Mouse (Mus musculus) spleen, adult 2 months (tissue): ENCODE measurements around the gene Get4.

ENCODE experiments used
- CTCF ChIP-seq: fragments of 200-500 bp; IDR thresholded peaks from 2 replicates; pipeline ENCODE4 v1.5.1; 2011; ENCODE audit warnings: mild to moderate bottlenecking, inconsistent platforms; ENCODE audit not compliant: insufficient read depth, insufficient read length, insufficient replicate concordance; ENCODE audit errors: extremely low read depth
- POLR2A ChIP-seq: fragments of 200-500 bp; IDR thresholded peaks from 2 replicates; pipeline ENCODE4 v1.6.1; 2011; ENCODE audit warnings: low read depth, low read length, inconsistent platforms

- TF ChIP-seq CTCF (no peak), POLR2A (no peak)
Measured at GRCm38 (mm10) chr5:139234423-139234822, 17.7 kb upstream of the Get4 start.
